Mouse (Mus musculus) liver, embryonic 18 days (tissue): ENCODE results near the gene 6720489N17Rik. TPM values are rescaled to one million over a fixed set of nuclear protein-coding genes. Genes with fewer than 3 reads are reported as not detected.

Experiments
- polyA plus RNA-seq: library from polyadenylated mRNA; depleted of rRNA; stranded (reverse); fragments of >200 nt; gene quantifications from 2 replicates; pipeline ENCODE4 v1.2.3, GENCODE M21; 2012; rRNA removed

Gene 6720489N17Rik
- 0.56 and 0.60 TPM in 2 replicates for polyA plus RNA-seq

DNA sequence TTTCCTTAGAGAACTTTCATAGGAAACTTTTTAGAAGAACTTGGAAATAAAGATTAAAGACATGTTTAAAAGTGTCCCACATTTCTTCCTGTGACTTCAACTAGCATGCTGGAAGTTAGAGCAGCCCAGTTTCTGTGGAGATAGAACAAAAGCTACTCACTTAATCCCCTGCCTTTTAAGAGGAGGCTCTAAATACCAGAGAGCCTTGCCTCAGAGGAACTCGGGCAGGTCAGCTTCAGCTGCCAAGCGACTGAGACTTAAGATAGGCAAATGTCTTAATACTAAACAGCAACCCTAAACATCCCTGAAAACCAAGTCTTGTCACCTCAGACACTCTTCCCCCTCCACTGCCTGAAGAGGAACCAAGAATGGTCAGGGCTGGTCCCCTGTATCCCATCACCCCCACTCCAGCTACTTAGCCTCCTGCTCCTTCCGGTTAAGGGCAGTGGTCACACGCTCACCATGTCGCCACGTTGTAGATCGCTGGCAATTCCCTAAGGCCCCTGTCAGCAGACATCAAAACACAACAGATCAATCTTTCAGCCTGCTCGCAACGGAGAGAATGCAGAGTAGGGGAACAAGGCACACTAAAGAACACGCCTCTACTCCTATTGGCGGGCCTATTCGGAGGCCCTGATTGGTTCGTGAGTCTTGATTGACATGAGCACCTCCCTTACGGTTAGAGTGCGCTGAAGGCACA, at the start of gene 6720489N17Rik:
Gene 6720489N17Rik, minus strand, starts transcription at position 606 of the 700 bp plus-strand sequence.

DNA sequence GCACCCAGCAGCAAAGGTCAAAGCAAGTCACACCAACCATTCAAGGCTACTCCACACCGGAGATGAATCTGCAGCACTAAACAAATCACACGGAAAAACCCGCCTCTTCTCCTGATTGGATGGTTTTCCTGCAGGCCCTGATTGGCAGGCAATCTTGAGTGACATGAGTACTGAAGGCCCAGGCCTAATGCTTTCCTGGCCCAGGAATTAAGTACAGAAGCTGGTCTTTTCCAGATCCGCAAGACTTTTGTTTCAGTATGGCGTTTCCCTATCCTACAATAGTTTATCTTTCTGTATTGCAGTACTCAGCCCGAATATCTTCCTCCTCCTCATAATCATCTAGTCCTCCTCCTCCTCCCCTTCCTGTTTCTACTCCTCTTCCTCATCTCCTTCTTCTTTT, 52.9 kb downstream of the 6720489N17Rik start, which contains the start of gene Zfp934:
Gene Zfp934, minus strand, starts transcription at position 101 of the 400 bp plus-strand sequence.

DNA sequence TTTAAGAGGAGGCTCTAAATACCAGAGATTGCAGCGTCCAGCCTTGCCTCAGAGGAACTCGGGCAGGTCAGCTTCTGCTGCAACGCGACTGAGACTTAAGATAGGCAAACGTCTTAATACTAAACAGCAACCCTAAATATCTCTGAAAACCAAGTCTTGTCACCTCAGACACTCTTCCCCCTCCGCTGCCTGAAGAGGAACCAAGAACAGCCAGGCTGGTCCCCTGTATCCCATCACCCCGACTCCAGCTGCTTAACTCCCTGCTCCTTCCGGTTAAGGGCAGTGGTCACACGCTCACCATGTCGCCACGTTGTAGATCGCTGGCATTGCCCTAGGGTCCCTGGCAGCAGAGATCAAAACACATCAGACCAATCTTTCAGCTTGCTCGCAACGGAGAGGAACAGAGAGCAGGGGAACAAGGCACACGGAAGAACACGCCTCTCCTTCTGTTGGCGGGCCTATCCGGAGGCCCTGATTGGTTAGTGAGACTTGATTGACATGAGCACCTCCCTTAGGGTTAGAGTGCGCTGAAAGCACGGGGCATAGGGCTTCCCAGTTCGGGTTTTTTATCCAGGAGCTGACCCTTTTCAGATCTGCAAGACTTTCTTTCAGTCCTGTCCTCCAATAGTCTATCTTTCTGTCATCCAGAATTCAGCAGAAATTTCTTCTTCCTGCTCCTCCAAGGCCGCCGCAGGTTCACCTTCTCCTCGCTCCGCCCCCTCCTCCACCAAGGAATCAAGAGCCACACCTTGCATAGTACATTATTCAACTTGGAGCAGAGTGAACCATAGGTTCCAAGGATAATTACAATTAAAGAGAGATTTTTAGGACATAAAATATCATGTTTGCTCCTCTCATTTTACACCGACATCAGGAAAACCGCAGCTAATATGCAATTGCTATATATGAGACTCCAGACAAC, 65.5 kb downstream of the 6720489N17Rik start, which contains the start of gene Zfp935:
Gene Zfp935, minus strand, starts transcription at position 323 of the 922 bp plus-strand sequence.

Other genes starting within 250 kb of the 6720489N17Rik start
- 0.41 and 0.73 TPM in 2 replicates for gene Gm3604, start 241.0 kb downstream of the 6720489N17Rik start, polyA plus RNA-seq
- gene Gm49359, start 157.3 kb downstream of the 6720489N17Rik start, polyA plus RNA-seq, result 1.5 and 1.8 TPM in 2 replicates
- 0.04 TPM in 1 of 2 replicates, not detected in the other for gene Zfp935, start 65.7 kb downstream of the 6720489N17Rik start, polyA plus RNA-seq
- gene Zfp934, start 53.0 kb downstream of the 6720489N17Rik start, polyA plus RNA-seq, result 2.7 and 3.6 TPM in 2 replicates
- gene Platr25, start 136.5 kb upstream of the 6720489N17Rik start, polyA plus RNA-seq, result 1.7 and 2.0 TPM in 2 replicates
- 0.34 and 0.36 TPM in 2 replicates for gene Gm5141, start 161.6 kb upstream of the 6720489N17Rik start, polyA plus RNA-seq
- gene Fbp2, start 234.2 kb upstream of the 6720489N17Rik start, polyA plus RNA-seq, result 0.48 and 0.65 TPM in 2 replicates